Mouse (Mus musculus): ENCODE measurements around the gene Tas2r143. TPM values are rescaled to one million over a fixed set of nuclear protein-coding genes. Genes with fewer than 3 reads are reported as not detected.

Tas2r143 gene
- not detected in 2 replicates for polyA plus RNA-seq (2015; fragmentation: Nextera tagmentation; extraction: Ambion mirVana)

DNA sequence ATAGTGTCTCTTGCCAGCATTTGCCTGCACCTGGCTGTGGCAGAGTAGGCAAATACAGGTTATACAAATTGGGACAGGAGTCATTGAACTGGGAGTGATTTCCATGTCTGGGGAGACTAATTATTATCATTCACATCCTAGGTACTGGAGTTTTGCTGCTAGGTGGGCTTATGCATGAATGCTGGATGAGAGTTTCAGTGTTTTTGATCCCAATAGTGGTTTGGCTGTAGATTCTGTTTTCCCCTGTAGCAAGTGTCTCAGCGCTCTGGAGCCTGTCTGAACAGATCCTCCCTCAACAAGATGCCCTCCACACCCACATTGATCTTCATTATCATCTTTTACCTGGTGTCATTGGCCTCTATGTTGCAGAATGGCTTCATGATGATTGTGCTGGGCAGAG, at the start of gene Tas2r143:
Gene Tas2r143, plus strand, starts transcription at position 301 of the 400 bp plus-strand sequence.
- no peak for ATAC-seq (ENCODE audit: low FRiP score, low TSS enrichment)
- TF ChIP-seq EP300 (optimal IDR thresholded peaks at IDR 0.05): no peak
- no peak for TF ChIP-seq CTCF (IDR thresholded peaks at IDR 0.05; ENCODE audit: low read depth)
- no peak within 1 kb of the TSS for H3K9ac ChIP-seq (ENCODE audit: low read length)
- no peak within 1 kb of the TSS for H3K4me3 ChIP-seq (ENCODE audit: low read depth, low read length)
- WGBS: 87% methylated on average over 1 of the region's 1 CpGs
- DNase-seq (ENCODE audit: low spot score): no peak
- H3K4me2 ChIP-seq (replicated peaks; ENCODE audit: low read depth): no peak within 1 kb of the TSS
- no peak within 1 kb of the TSS for H3K27ac ChIP-seq (replicated peaks)
- no peaks in the 10 kb centered on the region for H3K36me3 ChIP-seq (ENCODE audit: control insufficient read depth, insufficient read depth, low read length)
- H3K4me1 ChIP-seq (replicated peaks; ENCODE audit: control insufficient read depth, insufficient read depth): peaks cover 6% of the 10 kb centered on the region; the same call in 1 of the 2 replicates
- no peaks in the 10 kb centered on the region for H3K9me3 ChIP-seq (ENCODE audit: control insufficient read depth, low read length)
- no peaks in the 10 kb centered on the region for H3K27me3 ChIP-seq (ENCODE audit: control insufficient read depth, insufficient read depth, low read length)

DNA sequence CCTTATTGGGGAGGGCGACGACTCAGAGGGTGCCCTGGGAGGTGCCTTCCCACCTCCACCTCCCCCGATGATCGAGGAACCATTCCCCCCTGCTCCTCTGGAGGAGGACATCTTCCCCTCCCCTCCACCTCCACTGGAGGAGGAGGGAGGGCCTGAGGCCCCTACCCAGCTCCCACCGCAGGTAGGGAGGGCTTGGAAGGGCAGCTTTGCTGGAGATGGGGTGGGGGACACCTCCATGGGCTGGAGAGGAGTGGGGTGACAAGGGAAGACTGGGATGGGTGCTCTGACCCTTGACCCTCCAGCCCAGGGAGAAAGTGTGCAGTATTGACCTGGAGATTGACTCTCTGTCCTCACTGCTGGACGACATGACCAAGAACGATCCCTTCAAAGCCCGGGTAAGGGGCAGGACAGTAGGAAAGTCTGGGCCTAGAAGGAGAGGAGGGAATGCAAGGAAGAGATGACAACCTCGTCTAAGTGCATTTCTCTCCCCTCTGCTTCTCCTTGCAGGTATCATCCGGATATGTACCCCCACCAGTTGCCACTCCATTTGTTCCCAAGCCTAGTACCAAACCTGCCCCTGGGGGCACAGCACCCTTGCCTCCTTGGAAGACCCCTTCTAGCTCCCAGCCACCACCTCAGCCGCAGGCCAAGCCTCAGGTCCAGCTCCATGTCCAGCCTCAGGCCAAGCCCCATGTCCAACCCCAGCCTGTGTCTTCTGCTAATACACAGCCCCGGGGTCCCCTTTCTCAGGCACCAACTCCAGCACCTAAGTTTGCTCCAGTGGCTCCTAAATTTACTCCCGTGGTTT, 48.9 kb upstream of the Tas2r143 start:
- Histone ChIP-seq H3K9me3 (ENCODE audit: control insufficient read depth, low read length) (no peaks in the 10 kb centered on the region), H3K4me2 (replicated peaks; ENCODE audit: low read depth) (peak overlapping the region; percentile 90), H3K27ac (replicated peaks) (peak overlapping the region; percentile 96; the same call in 1 of the 2 replicates), H3K27me3 (ENCODE audit: control insufficient read depth, insufficient read depth, low read length) (no peaks in the 10 kb centered on the region), H3K4me3 (ENCODE audit: low read depth, low read length) (peak overlapping the region; percentile 88), H3K4me1 (replicated peaks; ENCODE audit: control insufficient read depth, insufficient read depth) (peaks cover 15% of the 10 kb centered on the region), H3K36me3 (ENCODE audit: control insufficient read depth, insufficient read depth, low read length) (peaks cover 5% of the 10 kb centered on the region; the same call in 1 of the 2 replicates), H3K9ac (ENCODE audit: low read length) (peak overlapping the region; percentile 93)
- DNase-seq (ENCODE audit: low spot score): no peak
- ATAC-seq (ENCODE audit: low FRiP score, low TSS enrichment): no peak
- TF ChIP-seq EP300 (optimal IDR thresholded peaks at IDR 0.05) (no peak), CTCF (IDR thresholded peaks at IDR 0.05; ENCODE audit: low read depth) (no peak)
- 38% methylated on average over 13 of the region's 13 CpGs for WGBS

DNA sequence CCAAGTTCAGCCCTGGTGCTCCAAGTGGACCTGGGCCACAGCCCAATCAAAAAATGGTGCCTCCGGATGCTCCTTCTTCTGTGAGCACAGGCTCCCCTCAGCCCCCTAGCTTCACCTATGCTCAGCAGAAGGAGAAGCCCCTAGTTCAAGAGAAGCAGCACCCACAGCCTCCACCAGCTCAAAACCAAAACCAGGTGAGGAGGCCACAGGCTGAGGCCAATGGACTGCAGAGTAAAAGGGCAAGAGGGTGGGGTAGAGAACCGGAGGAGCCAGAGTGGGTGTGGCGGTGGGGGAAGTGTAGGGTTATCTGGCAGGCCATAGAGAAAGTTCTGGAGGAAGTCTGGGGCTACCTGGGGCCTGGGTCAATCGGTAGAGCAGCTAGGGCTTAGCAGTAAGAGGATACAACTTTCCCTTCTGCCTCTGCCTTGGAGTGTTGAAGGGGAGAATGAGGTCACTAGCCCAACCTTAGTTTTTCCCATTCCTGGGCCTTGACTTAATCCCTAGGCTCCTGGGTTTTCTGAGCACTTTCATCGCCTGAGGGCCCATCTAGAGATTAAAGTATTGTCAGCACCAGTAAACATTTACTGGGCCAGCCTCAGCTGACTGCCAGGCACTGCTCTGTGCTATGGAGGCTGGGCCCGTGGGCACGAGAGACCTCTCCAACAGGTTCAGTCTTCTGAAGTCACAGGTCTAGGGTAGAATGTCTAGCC, 48.1 kb upstream of the Tas2r143 start:
- Histone ChIP-seq H3K27me3 (ENCODE audit: control insufficient read depth, insufficient read depth, low read length) (no peaks in the 10 kb centered on the region), H3K27ac (replicated peaks) (no peak overlapping the region), H3K36me3 (ENCODE audit: control insufficient read depth, insufficient read depth, low read length) (peaks cover 12% of the 10 kb centered on the region), H3K4me1 (replicated peaks; ENCODE audit: control insufficient read depth, insufficient read depth) (peaks cover 15% of the 10 kb centered on the region), H3K4me3 (ENCODE audit: low read depth, low read length) (peak overlapping the region; percentile 88), H3K4me2 (replicated peaks; ENCODE audit: low read depth) (peak overlapping the region; percentile 90), H3K9ac (ENCODE audit: low read length) (no peak overlapping the region), H3K9me3 (ENCODE audit: control insufficient read depth, low read length) (no peaks in the 10 kb centered on the region)
- DNase-seq (ENCODE audit: low spot score): peak; percentile 69
- ATAC-seq (ENCODE audit: low FRiP score, low TSS enrichment): no peak
- TF ChIP-seq CTCF (IDR thresholded peaks at IDR 0.05; ENCODE audit: low read depth): no peak
- no peak for TF ChIP-seq EP300 (optimal IDR thresholded peaks at IDR 0.05)
- WGBS: 53% methylated on average over 7 of the region's 7 CpGs

DNA sequence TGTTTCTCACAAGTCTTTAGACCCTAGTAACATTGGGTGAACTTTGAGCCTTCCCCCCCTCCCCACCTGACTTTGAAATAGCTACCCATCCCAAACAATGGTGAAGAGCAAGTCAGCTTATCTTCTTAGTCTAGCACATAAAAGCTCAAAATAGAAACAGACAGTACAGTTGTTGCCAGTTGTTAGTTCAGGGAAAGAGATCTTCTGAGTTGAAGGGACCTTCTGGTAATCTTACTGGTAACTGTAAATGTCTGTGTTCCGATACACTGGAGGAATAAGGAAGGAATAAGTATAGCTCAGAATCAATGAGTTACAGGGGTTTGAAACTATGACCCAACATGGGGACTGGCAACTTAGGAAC, 47.6 kb upstream of the Tas2r143 start:
- Histone ChIP-seq H3K4me1 (replicated peaks; ENCODE audit: control insufficient read depth, insufficient read depth) (peaks cover 15% of the 10 kb centered on the region), H3K36me3 (ENCODE audit: control insufficient read depth, insufficient read depth, low read length) (peaks cover 12% of the 10 kb centered on the region), H3K4me2 (replicated peaks; ENCODE audit: low read depth) (peak overlapping the region; percentile 90; the same call in 1 of the 2 replicates), H3K27me3 (ENCODE audit: control insufficient read depth, insufficient read depth, low read length) (no peaks in the 10 kb centered on the region), H3K27ac (replicated peaks) (no peak overlapping the region), H3K9me3 (ENCODE audit: control insufficient read depth, low read length) (no peaks in the 10 kb centered on the region), H3K9ac (ENCODE audit: low read length) (no peak overlapping the region), H3K4me3 (ENCODE audit: low read depth, low read length) (no peak overlapping the region)
- no peak for ATAC-seq (ENCODE audit: low FRiP score, low TSS enrichment)
- 96% methylated on average over 1 of the region's 1 CpGs for WGBS
- DNase-seq (ENCODE audit: low spot score): no peak
- TF ChIP-seq CTCF (IDR thresholded peaks at IDR 0.05; ENCODE audit: low read depth) (no peak), EP300 (optimal IDR thresholded peaks at IDR 0.05) (no peak)

DNA sequence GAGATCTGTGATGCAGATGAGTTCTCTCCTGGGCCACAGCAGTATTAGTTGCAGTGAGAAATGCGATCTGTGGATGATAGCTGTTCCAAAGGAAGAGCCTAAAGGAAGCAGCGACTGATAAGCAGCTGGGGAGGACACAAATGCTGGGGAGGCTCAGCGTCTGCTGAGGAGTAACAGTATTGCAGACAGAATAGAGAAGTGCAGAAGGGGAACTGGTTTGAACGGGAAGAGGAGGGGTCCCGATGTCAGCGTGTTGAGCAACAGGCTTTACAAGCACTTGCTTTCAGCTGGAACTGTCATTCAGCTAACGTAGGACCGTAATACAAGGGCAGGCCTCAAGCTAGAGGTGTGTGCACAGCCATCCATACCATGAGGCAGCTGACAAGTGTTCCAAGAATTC, 46.9 kb upstream of the Tas2r143 start:
- TF ChIP-seq CTCF (IDR thresholded peaks at IDR 0.05; ENCODE audit: low read depth) (no peak), EP300 (optimal IDR thresholded peaks at IDR 0.05) (no peak)
- no peak for DNase-seq (ENCODE audit: low spot score)
- 67% methylated on average over 8 of the region's 8 CpGs for WGBS
- no peaks in the 10 kb centered on the region for H3K9me3 ChIP-seq (ENCODE audit: control insufficient read depth, low read length)
- H3K4me2 ChIP-seq (replicated peaks; ENCODE audit: low read depth): peak overlapping the region; percentile 14; the same call in 1 of the 2 replicates
- H3K27me3 ChIP-seq (ENCODE audit: control insufficient read depth, insufficient read depth, low read length): no peaks in the 10 kb centered on the region
- no peak overlapping the region for H3K9ac ChIP-seq (ENCODE audit: low read length)
- H3K27ac ChIP-seq (replicated peaks): no peak overlapping the region
- H3K4me1 ChIP-seq (replicated peaks; ENCODE audit: control insufficient read depth, insufficient read depth): peaks cover 15% of the 10 kb centered on the region
- peaks cover 18% of the 10 kb centered on the region for H3K36me3 ChIP-seq (ENCODE audit: control insufficient read depth, insufficient read depth, low read length)
- no peak for ATAC-seq (ENCODE audit: low FRiP score, low TSS enrichment)
- H3K4me3 ChIP-seq (ENCODE audit: low read depth, low read length): no peak overlapping the region
